Mouse (Mus musculus): ENCODE measurements around the gene Htr5a.

Gene Htr5a

GRCm38 (mm10) chr5:27881261-27881660 is 39.3 kb downstream of the Htr5a start:
- no peak for DNase-seq (ENCODE audit: low read depth, low spot score)

DNA sequence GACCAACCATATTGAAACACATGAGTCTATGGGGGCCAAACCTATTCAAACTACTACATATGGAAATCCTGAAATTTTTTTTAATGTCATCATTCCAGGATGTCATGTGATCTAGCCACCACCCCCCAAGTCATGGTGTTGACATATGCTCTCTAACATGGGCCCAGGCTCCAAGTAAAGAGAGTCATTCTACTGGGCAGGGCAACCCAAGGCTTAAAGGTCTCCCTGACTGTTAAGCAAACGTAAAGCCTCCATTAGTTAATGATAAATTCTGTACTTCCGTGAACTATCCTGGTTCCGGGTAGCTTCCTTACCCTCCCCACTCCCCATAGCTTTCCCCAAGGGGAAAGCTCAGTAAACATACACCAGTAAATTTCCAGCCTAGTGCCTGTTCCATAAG is 46.1 kb downstream of the Htr5a start:
- no peak for DNase-seq (ENCODE audit: low read depth, low spot score)

DNA sequence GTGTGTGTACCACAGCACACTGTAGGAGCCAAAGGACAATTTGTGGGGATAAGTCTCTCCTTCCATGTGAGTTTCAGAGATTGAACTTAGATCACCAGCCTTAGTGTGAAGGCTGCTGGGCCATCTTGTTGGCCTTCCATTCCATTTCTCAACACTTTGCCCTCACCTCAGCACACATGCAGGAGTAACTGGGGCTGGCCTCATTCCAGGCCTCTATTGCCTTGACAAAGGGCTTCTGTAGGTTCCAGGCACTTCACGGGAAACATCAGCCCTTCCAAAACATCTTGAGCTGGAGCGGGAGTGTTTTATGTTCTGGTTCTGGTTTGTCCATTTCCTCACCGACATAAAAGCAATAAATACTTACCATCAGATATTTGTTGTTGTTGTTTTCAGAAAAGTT is 54.0 kb downstream of the Htr5a start:
- DNase-seq (ENCODE audit: low read depth, low spot score), result no peak

DNA sequence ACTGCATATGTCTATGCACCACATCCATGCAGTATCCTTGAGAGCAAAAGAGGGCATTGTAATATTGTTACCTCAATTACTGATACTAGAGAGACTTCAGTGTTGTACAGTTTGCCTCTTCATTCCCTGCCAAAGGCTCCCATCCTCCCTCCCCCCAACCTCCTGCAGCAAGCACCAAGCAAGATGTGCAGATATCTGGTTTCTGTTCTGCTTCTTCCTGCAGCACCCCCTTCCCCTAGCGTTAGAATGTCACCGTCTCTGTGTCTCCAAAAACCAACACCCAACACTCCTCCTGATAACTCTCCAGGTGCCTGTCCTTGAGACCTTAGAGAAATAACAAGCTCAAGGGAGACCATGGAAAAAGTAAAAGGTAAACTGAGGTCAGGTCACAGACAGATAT is 57.8 kb downstream of the Htr5a start:
- peak; percentile 74 for DNase-seq (ENCODE audit: low read depth, low spot score)

GRCm38 (mm10) chr5:27900186-27900585 is 58.2 kb downstream of the Htr5a start:
- no peak for DNase-seq (ENCODE audit: low read depth, low spot score)
